Mouse (Mus musculus): ENCODE results near the gene Dynlrb1.

DNA sequence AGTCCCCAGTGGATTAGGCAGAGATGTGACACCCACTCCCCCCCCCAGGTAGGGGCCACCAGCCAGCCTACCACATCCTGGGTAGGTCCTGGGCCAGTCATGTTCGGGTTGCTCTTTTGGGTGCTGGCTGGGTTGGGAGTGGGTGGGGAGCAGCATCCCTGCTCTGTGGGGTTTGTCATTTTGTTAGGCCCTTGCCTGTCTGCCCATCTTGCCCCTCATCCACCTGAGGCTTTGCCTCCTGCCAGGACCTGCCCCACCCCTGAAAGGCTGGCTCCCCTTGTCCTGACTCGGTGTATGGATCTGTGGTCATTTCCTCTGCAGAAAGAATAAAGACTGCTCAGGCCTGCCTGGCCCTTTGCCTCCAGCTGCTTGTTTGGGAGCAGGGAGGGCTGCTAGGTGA, 41.4 kb downstream of the Dynlrb1 start:
- TF ChIP-seq CTCF (IDR thresholded peaks at IDR 0.05; ENCODE audit: borderline replicate concordance, insufficient read depth, low read depth, low read length) (no peak), POLR2A (IDR thresholded peaks at IDR 0.05; ENCODE audit: borderline replicate concordance, insufficient read depth, low read length) (no peak)

All from cerebellum, adult 2 months (tissue).